Mouse (Mus musculus) intestine, postnatal 0 days (tissue): ENCODE measurements around the gene Lipa. TPM values are rescaled to one million over a fixed set of nuclear protein-coding genes. Genes with fewer than 3 reads are reported as not detected.

Experiments used
- ATAC-seq: fragments of 200-750 bp; cut with Nextera tagmentation; 2 replicates; pipeline ENCODE4 v1.8.0; 2017; ENCODE audit warnings: mild to moderate bottlenecking, moderate TSS enrichment, moderate library complexity
- H3K27ac ChIP-seq: fragments of 300-500 bp; sonication (generic); 2 replicates; pipeline ENCODE4 v1.5.1; 2014; ENCODE audit warnings: mild to moderate bottlenecking, low read depth, low read length, moderate library complexity
- H3K27me3 ChIP-seq: fragments of 300-500 bp; sonication (generic); replicated peaks from 2 replicates; pipeline ENCODE4 v1.6.1; 2014; ENCODE audit warnings: low read length, mixed read lengths; ENCODE audit not compliant: control insufficient read depth, insufficient read depth
- H3K36me3 ChIP-seq: fragments of 300-500 bp; sonication (generic); 2 replicates; pipeline ENCODE4 v1.6.1; 2014; ENCODE audit warnings: mild to moderate bottlenecking, moderate library complexity; ENCODE audit not compliant: control insufficient read depth, insufficient read depth
- H3K4me1 ChIP-seq: fragments of 300-500 bp; sonication (generic); replicated peaks from 2 replicates; pipeline ENCODE4 v1.6.1; 2014; ENCODE audit warnings: antibody characterized with exemption, low read length, mixed read lengths; ENCODE audit not compliant: control insufficient read depth, insufficient read depth
- H3K4me2 ChIP-seq: fragments of 300-500 bp; sonication (generic); replicated peaks from 2 replicates; pipeline ENCODE4 v1.6.1; 2014; ENCODE audit warnings: low read depth, mild to moderate bottlenecking, moderate library complexity
- H3K4me3 ChIP-seq: fragments of 300-500 bp; sonication (generic); 2 replicates; pipeline ENCODE4 v1.5.1; 2014; ENCODE audit warnings: low read depth, low read length
- H3K9ac ChIP-seq: fragments of 300-500 bp; sonication (generic); 2 replicates; pipeline ENCODE4 v1.6.1; 2014; ENCODE audit warnings: mild to moderate bottlenecking, low read depth, low read length
- H3K9me3 ChIP-seq: fragments of 300-500 bp; sonication (generic); 2 replicates; pipeline ENCODE4 v1.6.1; 2016; ENCODE audit warnings: mixed run types; ENCODE audit not compliant: control insufficient read depth
- CTCF ChIP-seq: sonication (generic); IDR thresholded peaks from 2 replicates; pipeline ENCODE4 v1.5.1; 2016; ENCODE audit warnings: low read depth, mild to moderate bottlenecking, control low read depth, antibody characterized with exemption, moderate library complexity
- WGBS: fragments of 180-500 bp; shearing (Covaris S2); extraction: QIAGEN DNeasy Blood & Tissue Kit; methylation state at CpG from one replicate; pipeline ENCODE4 v1.1.7; 2014; 5-methylcytosine and 5-hydroxymethylcytosine counted together
- polyA plus RNA-seq: library from polyadenylated mRNA; unstranded; fragments of >200 nt; fragmentation: Nextera tagmentation; extraction: Ambion mirVana; gene quantifications from 2 replicates; pipeline ENCODE4 v1.2.1, GENCODE M21; 2015

Lipa gene
- polyA plus RNA-seq, 1 experiment from 2014 or later: 206 TPM

DNA sequence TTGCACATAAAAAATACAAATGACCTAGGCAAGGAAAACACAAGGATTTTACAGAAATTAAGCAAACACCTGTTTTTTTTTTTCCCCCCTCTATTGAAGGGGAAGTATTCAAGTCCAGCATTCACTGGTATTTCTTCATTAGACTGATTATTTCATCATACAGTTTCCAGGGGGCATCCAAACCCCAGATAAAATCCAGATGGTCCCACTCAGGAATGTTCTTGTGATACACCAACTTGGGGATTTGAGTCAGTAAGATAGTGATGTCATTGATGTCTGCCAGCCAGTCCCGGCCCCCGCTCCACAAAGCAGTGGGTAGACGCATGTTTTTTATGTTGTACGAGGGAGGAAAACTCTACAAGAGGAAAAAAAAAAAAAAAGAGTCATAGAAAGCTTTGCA lies 33.4 kb downstream of the Lipa start:
- WGBS: 95% methylated on average over 4 of the region's 4 CpGs
- Histone ChIP-seq H3K9ac (no peak overlapping the region), H3K4me1 (0 out of 2 replicates have a peak, but pooled peaks cover 6% of the 10 kb centered on the region), H3K27ac (no peak overlapping the region), H3K9me3 (no peaks in the 10 kb centered on the region), H3K36me3 (peaks cover 19% of the 10 kb centered on the region), H3K4me3 (no peak overlapping the region), H3K4me2 (no peak overlapping the region), H3K27me3 (no peaks in the 10 kb centered on the region)
- ATAC-seq: no peak
- TF ChIP-seq CTCF: no peak

DNA sequence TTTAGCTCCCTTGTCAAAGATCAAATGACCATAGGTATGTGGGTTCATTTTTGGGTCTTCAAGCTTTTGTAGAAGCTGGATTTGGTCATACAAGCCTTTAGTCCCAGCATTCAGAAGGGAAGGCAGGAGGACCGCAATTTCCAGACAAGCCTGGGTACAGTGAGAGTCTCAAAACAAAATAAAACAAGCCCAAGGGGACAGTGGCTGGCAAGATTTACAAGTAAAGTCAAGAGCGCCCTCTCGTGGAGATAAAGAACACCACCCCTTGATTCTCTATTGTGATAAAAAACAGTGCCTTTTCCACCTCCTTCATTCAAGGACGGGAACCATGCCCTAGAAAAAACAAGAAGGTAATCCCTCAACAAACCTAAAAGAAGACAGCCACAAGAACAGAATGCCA lies 43.7 kb downstream of the Lipa start:
- no peaks in the 10 kb centered on the region for H3K4me1 ChIP-seq
- no peak overlapping the region for H3K4me2 ChIP-seq
- peak; percentile 79 for TF ChIP-seq CTCF
- H3K9me3 ChIP-seq: no peaks in the 10 kb centered on the region
- H3K9ac ChIP-seq: no peak overlapping the region
- ATAC-seq: no peak
- WGBS: 10% methylated on average over 4 of the region's 4 CpGs
- no peak overlapping the region for H3K27ac ChIP-seq
- H3K36me3 ChIP-seq: no peaks in the 10 kb centered on the region
- H3K4me3 ChIP-seq: no peak overlapping the region
- H3K27me3 ChIP-seq: 0 out of 2 replicates have a peak, but pooled peaks cover 3% of the 10 kb centered on the region

DNA sequence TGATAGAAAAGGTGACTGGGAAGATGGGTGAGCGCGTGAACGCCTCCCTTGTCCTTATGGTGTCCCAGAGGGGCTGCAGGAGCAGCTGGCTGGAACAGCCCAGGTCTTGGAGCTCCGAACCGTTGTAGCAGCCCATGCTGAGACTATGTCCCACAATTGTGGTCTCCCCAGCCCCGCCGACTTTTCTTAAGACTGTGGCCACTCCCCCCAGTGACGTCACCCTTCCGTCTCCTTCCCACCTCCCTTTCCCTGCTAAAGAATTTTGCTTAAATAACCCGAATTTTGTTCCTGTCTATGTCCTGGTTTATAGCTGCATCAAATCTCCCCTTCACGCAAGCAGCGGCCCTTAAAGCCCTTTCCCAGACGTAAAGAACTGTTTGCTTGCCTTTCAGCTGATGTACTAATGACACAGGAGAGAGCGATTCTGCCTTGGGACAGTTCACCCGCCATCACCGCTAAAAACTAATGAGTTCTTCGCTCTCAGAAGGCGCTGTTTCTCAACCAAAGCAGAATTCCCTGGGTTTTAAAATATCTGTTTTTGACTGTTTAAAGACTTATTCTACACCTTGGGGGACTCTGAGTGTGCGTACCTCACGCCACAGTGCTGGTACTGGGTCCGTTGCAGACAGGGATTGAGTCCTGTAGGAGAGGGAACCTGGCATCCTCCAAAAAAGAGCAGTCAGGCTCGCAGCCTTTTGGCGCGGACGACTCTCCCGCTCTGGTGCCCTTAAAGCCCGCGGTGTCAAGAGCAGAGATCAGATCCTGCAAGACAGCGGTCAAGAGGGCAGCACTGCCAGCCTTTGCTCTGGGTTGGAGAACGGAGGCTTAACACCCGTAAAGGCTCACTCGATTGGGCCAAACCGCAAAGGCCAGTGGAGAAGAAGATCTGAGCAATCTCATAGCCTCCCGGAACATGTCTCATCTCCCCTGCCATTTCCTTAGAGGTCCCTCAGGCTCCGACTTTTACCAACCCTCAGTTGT lies 52.0 kb downstream of the Lipa start, which contains the start of gene Ch25h:
Ch25h (minus strand) TSS at position 174 of the 981 bp plus-strand sequence.
- Histone ChIP-seq H3K27me3 (peaks cover 28% of the 10 kb centered on the region), H3K4me3 (peak within 1 kb of the TSS; percentile 62), H3K4me2 (peak within 1 kb of the TSS; percentile 95), H3K9ac (0 out of 2 replicates have a peak within 1 kb of the TSS, but pooled peaks have one; percentile 17), H3K27ac (no peak within 1 kb of the TSS), H3K9me3 (no peaks in the 10 kb centered on the region), H3K36me3 (no peaks in the 10 kb centered on the region), H3K4me1 (no peaks in the 10 kb centered on the region; the same call in 1 of the 2 replicates)
- TF ChIP-seq CTCF: no peak
- WGBS: 2% methylated on average over 35 of the region's 35 CpGs
- no peak for ATAC-seq

DNA sequence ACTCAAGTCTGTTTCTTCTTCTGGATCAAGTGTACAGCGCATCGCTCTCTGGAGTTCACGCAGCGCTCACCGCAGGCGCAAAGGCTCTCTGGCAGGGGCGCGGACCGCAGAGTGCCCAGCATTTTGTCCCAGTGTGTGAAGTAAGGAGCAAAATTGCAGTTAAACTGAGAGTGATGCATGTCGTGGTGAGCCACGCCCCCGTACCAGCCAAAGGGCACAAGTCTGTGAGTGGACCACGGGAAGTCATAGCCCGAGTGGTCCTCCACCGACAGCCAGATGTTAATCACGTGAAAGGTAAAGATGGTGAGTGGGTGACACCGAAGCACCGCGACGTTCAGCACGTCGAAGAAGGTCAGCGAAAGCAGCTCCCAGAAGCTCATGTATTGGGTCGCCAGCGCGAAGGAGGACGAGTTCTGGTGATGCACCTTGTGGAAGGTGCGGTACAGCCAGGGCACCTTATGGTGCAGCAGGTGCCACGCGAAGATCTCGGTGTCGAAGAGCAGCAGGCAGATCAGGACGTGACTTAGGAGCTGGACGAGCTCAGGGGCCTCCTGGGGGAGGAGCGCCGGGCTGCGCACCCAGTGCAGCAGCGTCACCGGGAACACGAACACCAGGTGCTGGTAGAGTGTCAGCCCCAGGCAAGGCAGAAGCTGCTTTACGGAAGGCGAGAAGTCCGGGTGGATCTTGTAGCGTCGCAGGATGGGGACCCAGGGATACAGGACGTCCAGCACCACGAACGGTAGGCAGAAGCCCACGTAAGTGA lies 52.9 kb downstream of the Lipa start:
- peak; percentile 63 for ATAC-seq
- no peak for TF ChIP-seq CTCF
- Histone ChIP-seq H3K36me3 (no peaks in the 10 kb centered on the region), H3K9ac (0 out of 2 replicates have a peak overlapping the region, but pooled peaks have one; percentile 17), H3K9me3 (no peaks in the 10 kb centered on the region), H3K4me1 (no peaks in the 10 kb centered on the region; the same call in 1 of the 2 replicates), H3K4me3 (peak overlapping the region; percentile 62), H3K27ac (no peak overlapping the region), H3K4me2 (peak overlapping the region; percentile 95), H3K27me3 (peaks cover 28% of the 10 kb centered on the region)
- WGBS: 9% methylated on average over 49 of the region's 49 CpGs

DNA sequence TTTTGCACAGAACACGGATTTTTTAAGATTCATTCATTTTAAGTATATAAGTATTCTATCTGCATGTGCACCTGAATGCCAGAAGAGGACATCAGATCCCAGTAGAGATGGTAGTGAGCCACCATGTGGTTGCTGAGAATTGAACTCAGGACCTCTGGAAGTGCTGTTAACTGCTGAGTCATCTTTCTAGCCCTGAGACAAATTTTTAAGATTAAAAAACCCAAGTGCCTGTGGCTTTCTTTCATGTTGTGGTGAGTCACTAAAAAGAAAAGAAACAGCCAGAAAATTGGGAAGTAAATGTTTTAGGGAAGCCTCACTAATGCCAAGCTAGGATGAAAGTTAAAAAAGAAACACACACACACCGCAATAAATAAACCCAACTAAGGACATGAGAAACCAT lies 55.6 kb downstream of the Lipa start:
- TF ChIP-seq CTCF: no peak
- H3K27me3 ChIP-seq: peaks cover 26% of the 10 kb centered on the region
- no peak overlapping the region for H3K9ac ChIP-seq
- no peak overlapping the region for H3K4me2 ChIP-seq
- WGBS: 88% methylated on average over 2 of the region's 2 CpGs
- ATAC-seq: no peak
- H3K9me3 ChIP-seq: no peaks in the 10 kb centered on the region
- H3K27ac ChIP-seq: no peak overlapping the region
- H3K36me3 ChIP-seq: no peaks in the 10 kb centered on the region
- H3K4me3 ChIP-seq: no peak overlapping the region
- no peaks in the 10 kb centered on the region; the same call in 1 of the 2 replicates for H3K4me1 ChIP-seq

DNA sequence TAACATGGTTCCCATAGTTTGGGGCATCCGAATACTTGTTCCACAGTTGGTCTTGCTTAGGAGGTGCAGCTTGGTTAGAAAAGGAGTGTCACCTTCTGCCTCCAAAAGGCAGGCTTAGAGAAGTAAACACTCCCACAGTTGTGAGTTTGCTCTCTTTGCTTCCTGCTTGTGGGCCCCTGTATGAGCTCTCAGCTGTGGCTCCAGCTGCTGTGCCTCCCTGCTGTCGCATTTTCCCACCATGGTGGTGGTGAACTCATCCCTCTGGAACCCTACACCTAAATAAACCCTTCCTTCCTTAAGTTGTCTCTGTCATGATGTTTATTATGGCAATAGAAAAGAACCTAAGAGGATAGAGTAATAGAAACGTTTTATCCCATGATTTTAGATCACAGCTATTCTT lies 58.5 kb downstream of the Lipa start:
- TF ChIP-seq CTCF: no peak
- WGBS: 27% methylated on average over 3 of the region's 3 CpGs
- ATAC-seq: no peak

More for the DNA sequence above, 58.5 kb downstream of the Lipa start:
- Histone ChIP-seq H3K27me3 (0 out of 2 replicates have a peak, but pooled peaks cover 5% of the 10 kb centered on the region), H3K4me2 (no peak overlapping the region), H3K4me1 (no peaks in the 10 kb centered on the region), H3K9me3 (no peaks in the 10 kb centered on the region), H3K27ac (no peak overlapping the region), H3K36me3 (no peaks in the 10 kb centered on the region), H3K9ac (no peak overlapping the region), H3K4me3 (no peak overlapping the region)
